Mouse (Mus musculus) hindbrain, embryonic 16.5 days (tissue): ENCODE results near the gene Zdhhc17. TPM values are rescaled to one million over a fixed set of nuclear protein-coding genes. Genes with fewer than 3 reads are reported as not detected.

Source experiments
- ATAC-seq: fragments of 200-750 bp; cut with Nextera tagmentation; 2 replicates; pipeline ENCODE4 v1.8.0; 2017; ENCODE audit warnings: moderate TSS enrichment, moderate library complexity
- H3K27ac ChIP-seq: fragments of 300-500 bp; sonication (generic); 2 replicates; pipeline ENCODE4 v1.5.1; 2014; ENCODE audit warnings: low read depth, mild to moderate bottlenecking, control low read depth, low read length, moderate library complexity
- H3K27me3 ChIP-seq: fragments of 300-500 bp; sonication (generic); replicated peaks from 2 replicates; pipeline ENCODE4 v1.6.1; 2014; ENCODE audit warnings: low read length; ENCODE audit not compliant: control insufficient read depth, insufficient read depth
- H3K36me3 ChIP-seq: fragments of 300-500 bp; sonication (generic); 2 replicates; pipeline ENCODE4 v1.6.1; 2014; ENCODE audit warnings: mild to moderate bottlenecking, low read length, moderate library complexity, mixed read lengths; ENCODE audit not compliant: control insufficient read depth, insufficient read depth
- H3K4me1 ChIP-seq: fragments of 300-500 bp; sonication (generic); 2 replicates; pipeline ENCODE4 v1.6.1; 2014; ENCODE audit warnings: low read depth, low read length; ENCODE audit not compliant: control insufficient read depth, insufficient read depth
- H3K4me2 ChIP-seq: fragments of 300-500 bp; sonication (generic); 2 replicates; pipeline ENCODE4 v1.6.1; 2014; ENCODE audit warnings: mild to moderate bottlenecking, low read length, control low read depth, moderate library complexity
- H3K4me3 ChIP-seq: fragments of 300-500 bp; sonication (generic); 2 replicates; pipeline ENCODE4 v1.5.1; 2014; ENCODE audit warnings: mild to moderate bottlenecking, low read length, control low read depth, moderate library complexity
- H3K9ac ChIP-seq: fragments of 300-500 bp; sonication (generic); 2 replicates; pipeline ENCODE4 v1.6.1; 2014; ENCODE audit warnings: low read depth, mild to moderate bottlenecking, control low read depth, low read length, moderate library complexity
- H3K9me3 ChIP-seq: fragments of 300-500 bp; sonication (generic); 2 replicates; pipeline ENCODE4 v1.6.1; 2014; ENCODE audit warnings: mild to moderate bottlenecking, low read length, moderate library complexity; ENCODE audit not compliant: control insufficient read depth
- WGBS: fragments of 180-500 bp; shearing (Covaris S2); extraction: QIAGEN DNeasy Blood & Tissue Kit; methylation state at CpG from one replicate; pipeline ENCODE4 v1.1.7; 2014; 5-methylcytosine and 5-hydroxymethylcytosine counted together
- polyA plus RNA-seq: library from polyadenylated mRNA; unstranded; fragments of >200 nt; fragmentation: Nextera tagmentation; extraction: Ambion mirVana; gene quantifications from 2 replicates; pipeline ENCODE4 v1.2.1, GENCODE M21; 2015

Zdhhc17 gene
- polyA plus RNA-seq, 1 experiment from 2014 or later, result 51.2 TPM

DNA sequence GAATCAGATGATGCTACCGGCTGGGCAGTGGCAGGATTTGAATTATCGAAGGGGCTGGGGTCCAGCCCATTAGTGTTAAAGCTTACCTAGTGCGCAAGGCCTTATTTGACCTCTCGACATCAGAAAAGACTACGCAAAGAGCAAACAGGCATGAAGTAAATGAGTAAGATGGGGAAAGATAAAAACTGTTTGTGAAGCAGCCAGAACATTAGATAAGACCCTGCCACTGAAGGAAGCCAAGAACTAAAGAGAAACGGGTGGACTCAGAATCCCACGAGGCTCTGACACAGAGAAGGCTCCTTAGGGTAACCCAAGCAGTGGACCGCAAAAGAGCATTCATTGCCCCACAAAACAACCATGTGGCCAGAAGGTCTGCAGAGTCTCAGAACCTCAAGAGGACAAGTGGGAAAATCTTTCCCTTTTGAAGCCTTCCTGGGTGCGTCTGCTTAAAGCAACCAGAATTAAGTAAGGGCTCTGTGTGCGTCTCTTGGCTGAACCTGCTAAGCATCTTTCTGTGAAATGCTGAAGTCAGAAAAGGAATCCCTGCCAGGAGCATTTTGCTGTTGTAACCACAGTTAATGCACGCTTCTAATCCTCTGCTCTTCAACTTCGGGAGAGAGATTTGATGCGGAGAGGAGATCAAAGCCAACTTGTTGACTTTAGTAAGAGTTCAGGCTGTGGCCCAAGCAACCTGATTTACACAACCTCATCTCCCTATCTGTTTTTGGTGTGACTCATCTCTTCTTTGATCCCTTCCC lies 110.0 kb downstream of the Zdhhc17 start:
- ATAC-seq, result no peak
- H3K4me3 ChIP-seq, result no peak overlapping the region
- no peaks in the 10 kb centered on the region for H3K9me3 ChIP-seq
- H3K9ac ChIP-seq, result no peak overlapping the region
- WGBS, result 78% methylated on average over 13 of the region's 13 CpGs
- H3K4me2 ChIP-seq, result no peak overlapping the region
- H3K27ac ChIP-seq, result no peak overlapping the region
- no peaks in the 10 kb centered on the region for H3K27me3 ChIP-seq
- H3K4me1 ChIP-seq, result no peaks in the 10 kb centered on the region
- no peaks in the 10 kb centered on the region for H3K36me3 ChIP-seq

Other genes starting within 250 kb of the Zdhhc17 start
- gene Csrp2, start 90.4 kb downstream of the Zdhhc17 start, polyA plus RNA-seq, result 120 and 121 TPM in 2 replicates
- gene Osbpl8, start 154.6 kb upstream of the Zdhhc17 start, polyA plus RNA-seq, result 12.5 and 13.2 TPM in 2 replicates